Mouse (Mus musculus) Patski (cell line): Measurements from ENCODE around the gene Epn1. TPM values are rescaled to one million over a fixed set of nuclear protein-coding genes. Genes with fewer than 3 reads are reported as not detected.

Source experiments
- ATAC-seq: fragments of 100-300 bp; one replicate; pipeline ENCODE4 v1.8.0; 2021
- CTCF ChIA-PET: fragments of 350-600 bp; sonication (Branson Sonifier 250); formaldehyde crosslinking; loops from one replicate; lab custom pipeline; 2022; ENCODE audit warnings: inconsistent platforms; lab: Charles Lee
- POLR2A ChIA-PET: fragments of 350-600 bp; sonication (Branson Sonifier 250); formaldehyde crosslinking; loops from one replicate; lab custom pipeline; 2022; ENCODE audit warnings: antibody characterized with exemption, inconsistent platforms; lab: Charles Lee
- DNase-seq: peaks from one replicate; pipeline ENCODE4 v3.0.0-alpha.2; 2011; ENCODE audit warnings: low read depth, low spot score
- H3K27me3 ChIP-seq: fragments of 371-371 bp; one replicate; pipeline ENCODE4 v1.5.1; 2021
- CTCF ChIP-seq: fragments of 100-300 bp; IDR thresholded peaks from one replicate; pipeline ENCODE4 v1.5.1; 2021
- in situ Hi-C: fragments of 300-500 bp; cut with MboI; formaldehyde crosslinking; loops from 3 replicates; pipeline ENCODE4 v1.11.1; 2018; ENCODE audit warnings: low pct_unique_long_range_greater_than_20kb, mixed read lengths
- polyA plus RNA-seq: library from polyadenylated mRNA; unstranded; gene quantifications from one replicate; pipeline ENCODE4 v1.2.3, GENCODE M21; 2021

The Epn1 gene
- polyA plus RNA-seq, 1 experiment from 2014 or later, result 138 TPM

DNA sequence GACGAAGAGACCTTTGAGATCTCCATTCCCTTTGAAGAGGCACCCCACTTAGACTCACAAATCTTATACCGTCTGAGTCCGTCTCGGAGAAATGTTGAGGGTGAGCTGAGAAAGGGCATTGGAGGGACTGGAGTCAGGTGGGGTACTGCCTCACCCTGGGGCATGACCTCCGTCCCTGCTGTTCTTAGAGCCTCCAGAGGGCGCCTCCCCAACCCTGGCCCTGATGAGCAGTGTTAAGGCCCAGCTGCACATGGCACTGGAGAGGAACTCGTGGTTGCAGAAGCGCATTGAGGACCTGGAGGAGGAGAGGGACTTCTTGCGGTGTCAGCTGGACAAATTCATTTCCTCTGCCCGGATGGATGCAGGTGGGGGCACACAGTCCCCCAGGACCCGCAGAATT lies 22.2 kb upstream of the Epn1 start:
- in situ Hi-C loops, result loop anchor here (25.0 kb wide), 1 partner anchor 1104 kb away; the partner anchor contains the start of genes Zfp444 and Zfp787
- CTCF ChIA-PET, result no interaction called here
- POLR2A ChIA-PET, result no interaction called here

DNA sequence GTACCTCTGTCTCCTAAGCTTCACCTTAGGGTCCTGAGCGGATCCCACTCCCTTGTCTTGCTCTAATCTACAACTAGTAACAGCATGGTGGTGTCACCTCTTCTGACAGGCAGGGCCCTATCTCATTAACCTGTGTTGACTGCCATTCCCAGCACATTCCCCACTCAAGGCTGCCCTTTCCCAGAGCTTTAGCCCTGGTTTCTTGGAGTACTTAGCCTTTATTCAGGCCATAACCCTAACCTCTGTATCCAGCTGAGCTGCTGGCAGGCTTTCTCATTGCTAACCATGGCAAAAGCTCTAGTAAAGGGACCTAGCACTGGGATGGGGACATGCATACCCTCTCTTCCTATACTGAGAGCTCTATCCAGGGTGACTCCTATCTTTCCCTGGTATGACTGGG lies 21.4 kb upstream of the Epn1 start:
- POLR2A ChIA-PET, result no interaction called here
- in situ Hi-C loops, result loop anchor here (25.0 kb wide), 1 partner anchor 1104 kb away; the partner anchor contains the start of genes Zfp444 and Zfp787
- CTCF ChIA-PET, result interaction anchor here (1.2 to 3.1 kb wide), 3 partner anchors 9 to 15 kb away, joined by 5 to 19 read pairs (median 7); partner anchors contain the start of gene Zfp580
- DNase-seq, result no peak
- TF ChIP-seq CTCF, result no peak
- H3K27me3 ChIP-seq, result no peaks in the 10 kb centered on the region
- ATAC-seq, result no peak

More for the DNA sequence above, 22.2 kb upstream of the Epn1 start:
- ATAC-seq (no peak), DNase-seq (no peak)
- no peaks in the 10 kb centered on the region for H3K27me3 ChIP-seq
- TF ChIP-seq CTCF, result no peak

- no peak for DNase-seq
- CTCF ChIA-PET, result interaction anchor here (1.2 to 3.1 kb wide), 4 partner anchors 9 to 41 kb away, joined by 5 to 19 read pairs (median 8); partner anchors contain the start of gene Zfp580
- TF ChIP-seq CTCF, result no peak
- in situ Hi-C loops, result loop anchor here (25.0 kb wide), 1 partner anchor 1103 kb away; the partner anchor contains the start of genes Zfp444 and Zfp787
- ATAC-seq, result no peak
- POLR2A ChIA-PET, result no interaction called here
- H3K27me3 ChIP-seq, result no peaks in the 10 kb centered on the region
Measured at GRCm38 (mm10) chr7:5059421-5059820, 20.6 kb upstream of the Epn1 start.

DNA sequence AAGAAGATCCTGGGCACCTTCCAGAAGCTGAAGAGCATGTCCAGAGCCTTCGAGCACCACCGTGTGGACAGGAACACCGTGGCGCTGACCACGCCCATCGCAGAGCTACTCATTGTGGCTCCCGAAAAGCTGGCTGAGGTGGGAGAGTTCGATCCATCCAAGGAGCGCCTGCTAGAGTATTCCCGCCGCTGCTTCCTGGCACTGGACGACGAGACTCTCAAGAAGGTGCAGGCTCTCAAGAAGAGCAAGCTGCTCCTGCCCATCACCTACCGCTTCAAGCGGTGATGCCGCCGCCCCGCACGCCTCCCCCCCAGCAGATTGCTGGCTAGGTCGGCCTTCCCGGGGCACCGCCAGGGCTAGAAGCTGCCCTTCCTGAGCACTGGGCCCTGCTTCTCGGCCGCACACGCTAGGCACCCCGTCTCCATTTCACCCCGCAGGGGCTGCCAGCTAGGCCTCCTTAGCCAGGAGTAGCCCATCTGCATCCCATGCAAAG lies 19.8 kb upstream of the Epn1 start:
- POLR2A ChIA-PET, result interaction anchor here (0.6 to 2.0 kb wide), 5 partner anchors 8 to 241 kb away, joined by 3 to 12 read pairs (median 3); partner anchors contain the start of gene Gm44973
- in situ Hi-C loops, result loop anchor here (5.0 to 25.0 kb wide), 3 partner anchors 43 to 1102 kb away; partner anchors contain the start of genes Gm44973, Ube2s, Zfp444 and Zfp787
- H3K27me3 ChIP-seq, result no peaks in the 10 kb centered on the region
- ATAC-seq (peak; percentile 28), DNase-seq (peak; percentile 27)
- no peak for TF ChIP-seq CTCF
- CTCF ChIA-PET, result interaction anchor here (0.7 to 3.1 kb wide), 11 partner anchors 10 to 122 kb away, joined by 3 to 19 read pairs (median 4); partner anchors contain the start of gene Zfp580

DNA sequence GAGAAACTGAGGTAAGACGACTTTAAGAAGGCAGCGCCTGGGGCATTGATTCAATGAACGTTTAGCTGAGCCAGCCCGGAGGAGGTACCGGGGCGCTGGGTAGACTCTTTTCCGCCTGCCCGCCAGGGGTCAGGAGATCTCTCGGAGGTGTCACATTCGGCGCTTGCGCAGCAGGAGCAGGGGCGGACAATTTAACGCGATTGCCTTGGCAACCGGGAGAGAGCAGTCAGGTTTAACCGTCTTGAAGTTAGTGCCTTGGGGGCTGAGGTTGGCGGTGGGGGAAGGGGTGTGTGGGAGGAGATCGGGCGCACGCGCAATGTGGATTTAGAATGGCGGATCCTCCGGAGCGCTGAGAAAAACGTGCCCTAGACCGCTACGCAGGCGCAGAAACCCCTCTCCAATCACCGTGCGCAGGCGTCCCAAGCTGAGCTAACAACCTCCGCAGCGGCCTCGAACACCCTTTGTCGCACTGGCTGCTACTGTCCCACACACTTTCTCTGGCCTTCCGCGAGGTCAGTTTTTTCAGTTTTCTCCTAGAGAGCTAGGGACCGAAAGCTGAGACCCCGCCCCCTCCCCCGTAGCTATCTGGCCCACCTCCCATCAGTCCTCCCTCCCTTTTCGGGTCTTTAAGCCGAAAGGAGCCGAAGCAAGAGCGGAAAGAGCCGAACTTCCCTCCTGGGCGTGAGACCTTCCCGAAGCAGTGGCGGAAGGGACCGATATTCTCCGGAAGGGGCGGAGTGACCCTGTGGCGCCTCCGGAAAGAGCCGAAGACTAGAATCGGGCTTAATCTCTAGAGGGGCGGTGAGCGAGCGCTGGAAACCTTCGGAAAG lies 18.9 kb upstream of the Epn1 start:
- TF ChIP-seq CTCF, result no peak
- ChIA-PET CTCF (interaction anchor here (0.8 to 3.1 kb wide), 7 partner anchors 11 to 123 kb away, joined by 3 to 19 read pairs (median 4); partner anchors contain the start of gene Zfp580), POLR2A (interaction anchor here (0.6 to 2.0 kb wide), 5 partner anchors 23 to 242 kb away, joined by 3 to 12 read pairs (median 3); partner anchors contain the start of gene Gm44973)
- no peaks in the 10 kb centered on the region for H3K27me3 ChIP-seq
- ATAC-seq, result peak; percentile 76
- in situ Hi-C loops, result loop anchor here (5.0 to 25.0 kb wide), 3 partner anchors 44 to 1101 kb away; partner anchors contain the start of genes Gm44973, Ube2s, Zfp444 and Zfp787
- DNase-seq, result peak; percentile 97

GRCm38 (mm10) chr7:5061774-5062359 lies 18.2 kb upstream of the Epn1 start, which contains the start of gene U2af2:
U2af2 (plus strand) TSS chr7:5062143.
- CTCF ChIA-PET, result interaction anchor here (0.8 to 3.1 kb wide), 2 partner anchors 10 to 12 kb away, joined by 3 to 19 read pairs; partner anchors contain the start of gene Zfp580
- TF ChIP-seq CTCF, result no peak
- no peaks in the 10 kb centered on the region for H3K27me3 ChIP-seq
- POLR2A ChIA-PET, result interaction anchor here (0.8 to 2.0 kb wide), 7 partner anchors 9 to 119 kb away, joined by 3 to 12 read pairs (median 4); partner anchors contain the start of genes Ccdc106, Gm44973 and Zfp865
- DNase-seq (peak; percentile 30), ATAC-seq (peak; percentile 52)
- in situ Hi-C loops, result loop anchor here (5.0 to 25.0 kb wide), 3 partner anchors 45 to 1100 kb away; partner anchors contain the start of genes Gm44973, Ube2s, Zfp444 and Zfp787

- peak; percentile 19 for ATAC-seq
- CTCF ChIA-PET, result interaction anchor here (0.8 kb wide), 1 partner anchor 10 kb away, joined by 3 read pairs; no protein-coding TSS in a partner anchor
- TF ChIP-seq CTCF, result no peak
- POLR2A ChIA-PET, result interaction anchor here (0.8 to 1.3 kb wide), 4 partner anchors 10 to 43 kb away, joined by 3 to 7 read pairs (median 4); partner anchors contain the start of genes Ccdc106 and Zfp865
- in situ Hi-C loops, result loop anchor here (5.0 to 25.0 kb wide), 3 partner anchors 45 to 1100 kb away; partner anchors contain the start of genes Gm44973, Ube2s, Zfp444 and Zfp787
- H3K27me3 ChIP-seq, result no peaks in the 10 kb centered on the region
- no peak for DNase-seq
Measured at GRCm38 (mm10) chr7:5062360-5063001, 17.6 kb upstream of the Epn1 start.

DNA sequence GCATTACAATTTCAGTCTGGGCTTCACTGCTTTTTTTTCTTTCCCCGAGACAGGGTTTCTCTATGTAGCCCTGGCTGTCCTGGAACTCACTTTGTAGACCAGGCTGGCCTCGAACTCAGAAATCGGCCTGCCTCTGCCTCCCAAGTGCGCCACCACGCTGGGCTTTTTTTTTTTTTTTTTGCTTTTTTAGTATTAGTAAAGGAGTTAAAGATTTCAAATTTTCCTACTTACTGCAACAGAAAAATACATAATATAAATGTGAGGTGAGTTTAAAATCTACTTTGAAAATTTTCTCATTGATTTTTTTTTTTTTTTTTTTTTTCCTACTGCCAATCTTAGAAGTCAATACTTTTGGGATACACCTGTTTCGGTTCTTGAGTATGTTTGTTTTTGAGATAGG lies 15.1 kb upstream of the Epn1 start:
- H3K27me3 ChIP-seq, result no peaks in the 10 kb centered on the region
- no peak for DNase-seq
- no peak for ATAC-seq
- TF ChIP-seq CTCF, result no peak
- ChIA-PET CTCF (interaction anchor here (0.5 kb wide), 1 partner anchor 22 kb away, joined by 4 read pairs; no protein-coding TSS in a partner anchor), POLR2A (interaction anchor here (0.7 kb wide), 1 partner anchor 8 kb away, joined by 3 read pairs; no protein-coding TSS in a partner anchor)
- in situ Hi-C loops, result loop anchor here (5.0 to 25.0 kb wide), 3 partner anchors 48 to 1097 kb away; partner anchors contain the start of genes Gm44973, Ube2s, Zfp444 and Zfp787

GRCm38 (mm10) chr7:5073586-5073985 lies 6.4 kb upstream of the Epn1 start:
- in situ Hi-C loops, result loop anchor here (25.0 kb wide), 1 partner anchor 1089 kb away; the partner anchor contains the start of genes Zfp444 and Zfp787

More at GRCm38 (mm10) chr7:5073586-5073985, 6.4 kb upstream of the Epn1 start:
- H3K27me3 ChIP-seq, result no peaks in the 10 kb centered on the region
- DNase-seq (no peak), ATAC-seq (no peak)
- ChIA-PET POLR2A (no interaction called here), CTCF (no interaction called here)
- no peak for TF ChIP-seq CTCF
